Comparison of ENCODE assay signal across 8 mouse cellular contexts in genomic region chr3:86998433-86999414, GRCm38 (mm10). TPM values are rescaled to one million over a fixed set of nuclear protein-coding genes. Genes with fewer than 3 reads are reported as not detected.
DNase-seq lines count a peak whose midpoint lies in the region; ATAC-seq and TF ChIP-seq lines count a peak whose summit lies in the region.
"Not testable (repeated sequence)": the region's sequence is repeated elsewhere in the genome, so short reads cannot be mapped to it uniquely, and the experiment has no call there.

No protein-coding gene starts in this region.

- H3K4me2 ChIP-seq in embryonic facial prominence, embryonic 15.5 days (replicated peaks), result peak overlapping the region; percentile 51
- peak overlapping the region; percentile 75 for H3K4me2 ChIP-seq in heart, embryonic 11.5 days
- H3K4me2 ChIP-seq in kidney, embryonic 14.5 days (replicated peaks; ENCODE audit: low read depth, low read length), result peak overlapping the region; percentile 57
- peak overlapping the region; percentile 63 for H3K4me2 ChIP-seq in midbrain, postnatal 0 days (ENCODE audit: low read depth, low read length, poor library complexity, severe bottlenecking)

- peak; percentile 83 for DNase-seq in 416B (ENCODE audit: low read depth)
- DNase-seq in liver, result peak; percentile 71
- DNase-seq in midbrain, postnatal 0 days (ENCODE audit: low spot score), result peak; percentile 81
- peak; percentile 56 to 81 for DNase-seq in spleen, postnatal 10 days (ENCODE audit: low spot score in 2 of 2)

- peak overlapping the region; percentile 58 for H3K9ac ChIP-seq in embryonic facial prominence, embryonic 15.5 days
- peak overlapping the region; percentile 81 for H3K9ac ChIP-seq in heart, embryonic 11.5 days (ENCODE audit: low read depth, low read length)
- peak overlapping the region; percentile 68 for H3K9ac ChIP-seq in kidney, embryonic 14.5 days (ENCODE audit: low read depth, low read length)
- peak overlapping the region; percentile 58 for H3K9ac ChIP-seq in midbrain, postnatal 0 days (replicated peaks; ENCODE audit: low read length, poor library complexity, severe bottlenecking)

- not testable (repeated sequence) for H3K9me3 ChIP-seq in embryonic facial prominence, embryonic 15.5 days (replicated peaks); heart, embryonic 11.5 days (replicated peaks; ENCODE audit: control insufficient read depth, low read length); kidney, embryonic 14.5 days (ENCODE audit: control insufficient read depth, low read length); midbrain, postnatal 0 days (ENCODE audit: low read length)

- WGBS in bone marrow, adult 2 months, result 2% methylated on average over 24 of the region's 24 CpGs
- WGBS in embryonic facial prominence, embryonic 15.5 days, result 4% methylated on average over 24 of the region's 24 CpGs
- 6% methylated on average over 22 of the region's 24 CpGs for WGBS in heart, embryonic 11.5 days (ENCODE audit: insufficient replicate concordance)
- 4% methylated on average over 23 of the region's 24 CpGs for WGBS in kidney, embryonic 14.5 days
- 2% methylated on average over 23 of the region's 24 CpGs for WGBS in midbrain, postnatal 0 days

- ATAC-seq in embryonic facial prominence, embryonic 15.5 days (ENCODE audit: insufficient number of reproducible peaks, low FRiP score, low TSS enrichment, low read depth), result peak; percentile 97
- peak; percentile 89 for ATAC-seq in heart, embryonic 11.5 days (replicated peaks; ENCODE audit: insufficient number of reproducible peaks, low FRiP score, low TSS enrichment)
- ATAC-seq in kidney, embryonic 14.5 days (ENCODE audit: low FRiP score, low TSS enrichment), result peak; percentile 98
- ATAC-seq in midbrain, postnatal 0 days (ENCODE audit: low FRiP score), result peak; percentile 93

- not testable (repeated sequence) for TF ChIP-seq CTCF in bone marrow, adult 2 months (IDR thresholded peaks at IDR 0.05; ENCODE audit: control insufficient read depth, insufficient read depth, low read length); midbrain, postnatal 0 days (IDR thresholded peaks at IDR 0.05)

- H3K27ac ChIP-seq in bone marrow, adult 2 months (ENCODE audit: control insufficient read depth, insufficient read depth, low read depth, low read length, poor library complexity), result peak overlapping the region; percentile 85
- H3K27ac ChIP-seq in embryonic facial prominence, embryonic 15.5 days (replicated peaks), result peak overlapping the region; percentile 94
- H3K27ac ChIP-seq in heart, embryonic 11.5 days (ENCODE audit: low read depth, low read length), result peak overlapping the region; percentile 90
- peak overlapping the region; percentile 83 for H3K27ac ChIP-seq in kidney, embryonic 14.5 days (ENCODE audit: low read depth, low read length)
- H3K27ac ChIP-seq in midbrain, postnatal 0 days (ENCODE audit: low read depth, low read length), result peak overlapping the region; percentile 71

- peak overlapping the region; percentile 78 for H3K4me3 ChIP-seq in bone marrow, adult 2 months (replicated peaks; ENCODE audit: control insufficient read depth, low read depth, low read length)
- peak overlapping the region; percentile 60 for H3K4me3 ChIP-seq in embryonic facial prominence, embryonic 15.5 days (replicated peaks)
- peak overlapping the region; percentile 58 for H3K4me3 ChIP-seq in heart, embryonic 11.5 days (ENCODE audit: low read depth, low read length)
- peak overlapping the region; percentile 56 for H3K4me3 ChIP-seq in kidney, embryonic 14.5 days (ENCODE audit: low read length)
- peak overlapping the region; percentile 49 for H3K4me3 ChIP-seq in midbrain, postnatal 0 days (ENCODE audit: low read depth, low read length)

- not testable (repeated sequence) for H3K4me1 ChIP-seq in bone marrow, adult 2 months (ENCODE audit: control insufficient read depth, insufficient read depth, low read length); embryonic facial prominence, embryonic 15.5 days; heart, embryonic 11.5 days (ENCODE audit: control insufficient read depth, insufficient read depth, low read length); kidney, embryonic 14.5 days (ENCODE audit: control insufficient read depth, insufficient read depth, low read length); midbrain, postnatal 0 days (ENCODE audit: insufficient read depth, low read length)

- H3K36me3 ChIP-seq in embryonic facial prominence, embryonic 15.5 days; heart, embryonic 11.5 days (ENCODE audit: control insufficient read depth, insufficient read depth, low read length); kidney, embryonic 14.5 days (ENCODE audit: control insufficient read depth, insufficient read depth, low read length); midbrain, postnatal 0 days (ENCODE audit: insufficient read depth, low read length): not testable (repeated sequence)

- not testable (repeated sequence) for H3K27me3 ChIP-seq in embryonic facial prominence, embryonic 15.5 days; heart, embryonic 11.5 days (ENCODE audit: control insufficient read depth, insufficient read depth, low read length); kidney, embryonic 14.5 days (ENCODE audit: control insufficient read depth, insufficient read depth, low read length); midbrain, postnatal 0 days (ENCODE audit: insufficient read depth, low read length)

- TF ChIP-seq POLR2A in bone marrow, adult 2 months (IDR thresholded peaks at IDR 0.05; ENCODE audit: borderline replicate concordance, control insufficient read depth, low read depth, low read length), result 0 out of 2 replicates have a peak, but pooled peaks have one; percentile 10

RNA-seq across cellular contexts. Expression of gene Cd1d1, which starts 0.5 kb away (rescaled TPM):
- polyA plus RNA-seq in bone marrow, adult 2 months (2011; ENCODE audit: insufficient read depth, insufficient read length, low replicate concordance, missing spikeins), result 7.8 and 25.0 TPM in 2 replicates
- 51.5 and 62.2 TPM in 2 replicates for polyA plus RNA-seq in embryonic facial prominence, embryonic 15.5 days (2015; fragmentation: Nextera tagmentation; extraction: Ambion mirVana)
- polyA plus RNA-seq in heart, embryonic 11.5 days (2014; fragmentation: Nextera tagmentation; extraction: Ambion mirVana), result 33.4 and 40.1 TPM in 2 replicates
- polyA plus RNA-seq in kidney, embryonic 14.5 days (2014; fragmentation: Nextera tagmentation; extraction: Ambion mirVana), result 20.3 and 22.3 TPM in 2 replicates
- 15.2 and 16.2 TPM in 2 replicates for total RNA-seq in midbrain, postnatal 0 days (2014; rRNA removed)
- 17.4 and 21.3 TPM in 2 replicates for polyA plus RNA-seq in midbrain, postnatal 0 days (2015; fragmentation: Nextera tagmentation; extraction: Ambion mirVana)

Comparison
In these comparisons a context has a peak if more than half of its experiments do, and no peak if none do; other contexts are left out.
1. Peak in every context shown above with its lines: DNase-seq, ATAC-seq, H3K4me3 ChIP-seq and H3K27ac ChIP-seq.